Mouse (Mus musculus): ENCODE measurements around the gene Misp.
A peak's percentile ranks its signal among the peaks of the same experiment; 100 is the strongest.

GRCm38 (mm10) chr10:79774486-79775279 lies 46.1 kb upstream of the Misp start:
- peak; percentile 43; the same call in 1 of the 2 replicates for TF ChIP-seq CTCF (IDR thresholded peaks at IDR 0.05; ENCODE audit: control insufficient read depth, insufficient read depth, low read length)
- no peak for TF ChIP-seq POLR2A (IDR thresholded peaks at IDR 0.05; ENCODE audit: borderline replicate concordance, control insufficient read depth, low read depth, low read length)
